Mouse (Mus musculus) lung, embryonic 15.5 days (tissue): ENCODE measurements around the gene Cd3d. TPM values are rescaled to one million over a fixed set of nuclear protein-coding genes. Genes with fewer than 3 reads are reported as not detected.

Experiments
- ATAC-seq: fragments of 200-750 bp; cut with Nextera tagmentation; 2 replicates; pipeline ENCODE4 v1.8.0; 2017; ENCODE audit warnings: moderate number of reproducible peaks, borderline replicate concordance; ENCODE audit not compliant: low FRiP score, low TSS enrichment; ENCODE audit errors: extremely low read depth
- H3K27ac ChIP-seq: fragments of 300-500 bp; sonication (generic); 2 replicates; pipeline ENCODE4 v1.5.1; 2015; ENCODE audit warnings: moderate library complexity, mild to moderate bottlenecking, inconsistent platforms
- H3K27me3 ChIP-seq: fragments of 300-500 bp; sonication (generic); 2 replicates; pipeline ENCODE4 v1.6.1; 2015; ENCODE audit warnings: inconsistent platforms
- H3K36me3 ChIP-seq: fragments of 300-500 bp; sonication (generic); 2 replicates; pipeline ENCODE4 v1.6.1; 2015; ENCODE audit warnings: inconsistent platforms
- H3K4me1 ChIP-seq: fragments of 300-500 bp; sonication (generic); 2 replicates; pipeline ENCODE4 v1.6.1; 2015; ENCODE audit warnings: inconsistent platforms
- H3K4me2 ChIP-seq: fragments of 300-500 bp; sonication (generic); 2 replicates; pipeline ENCODE4 v1.6.1; 2015; ENCODE audit warnings: inconsistent platforms, mild to moderate bottlenecking, moderate library complexity
- H3K4me3 ChIP-seq: fragments of 300-500 bp; sonication (generic); 2 replicates; pipeline ENCODE4 v1.5.1; 2015; ENCODE audit warnings: mild to moderate bottlenecking, inconsistent platforms
- H3K9ac ChIP-seq: fragments of 300-500 bp; sonication (generic); 2 replicates; pipeline ENCODE4 v1.6.1; 2015; ENCODE audit warnings: inconsistent platforms
- H3K9me3 ChIP-seq: fragments of 300-500 bp; sonication (generic); 2 replicates; pipeline ENCODE4 v1.6.1; 2016; ENCODE audit warnings: inconsistent platforms
- WGBS: fragments of 180-500 bp; shearing (Covaris S2); methylation state at CpG from one replicate; pipeline ENCODE4 v1.1.7; 2015; 5-methylcytosine and 5-hydroxymethylcytosine counted together
- polyA plus RNA-seq: library from polyadenylated mRNA; unstranded; fragments of >200 nt; fragmentation: Nextera tagmentation; extraction: Ambion mirVana; gene quantifications from 2 replicates; pipeline ENCODE4 v1.2.1, GENCODE M21; 2015

Cd3d gene
- polyA plus RNA-seq, 1 experiment from 2014 or later, result 6.2 TPM

GRCm38 (mm10) chr9:44996590-44996989 lies 15.0 kb downstream of the Cd3d start:
- no peak overlapping the region for H3K4me2 ChIP-seq
- no peaks in the 10 kb centered on the region for H3K36me3 ChIP-seq
- no peak overlapping the region for H3K4me3 ChIP-seq
- H3K27ac ChIP-seq, result no peak overlapping the region
- no peaks in the 10 kb centered on the region for H3K9me3 ChIP-seq
- H3K4me1 ChIP-seq, result no peaks in the 10 kb centered on the region
- H3K9ac ChIP-seq, result no peak overlapping the region
- 89% methylated on average over 7 of the region's 7 CpGs for WGBS
- no peaks in the 10 kb centered on the region for H3K27me3 ChIP-seq
- no peak for ATAC-seq

- Histone ChIP-seq H3K27ac (no peak overlapping the region), H3K4me3 (no peak overlapping the region), H3K4me1 (no peaks in the 10 kb centered on the region), H3K36me3 (no peaks in the 10 kb centered on the region), H3K9ac (no peak overlapping the region), H3K4me2 (no peak overlapping the region), H3K9me3 (no peaks in the 10 kb centered on the region), H3K27me3 (no peaks in the 10 kb centered on the region)
- WGBS, result 70% methylated on average over 11 of the region's 11 CpGs
- ATAC-seq, result no peak
Measured at GRCm38 (mm10) chr9:44998138-44998537, 16.6 kb downstream of the Cd3d start.

GRCm38 (mm10) chr9:44999171-44999570 lies 17.6 kb downstream of the Cd3d start:
- Histone ChIP-seq H3K36me3 (no peaks in the 10 kb centered on the region), H3K27ac (no peak overlapping the region), H3K4me1 (no peaks in the 10 kb centered on the region), H3K9ac (no peak overlapping the region), H3K27me3 (no peaks in the 10 kb centered on the region), H3K4me2 (no peak overlapping the region), H3K4me3 (no peak overlapping the region), H3K9me3 (no peaks in the 10 kb centered on the region)
- 51% methylated on average over 6 of the region's 6 CpGs for WGBS
- no peak for ATAC-seq

GRCm38 (mm10) chr9:44999776-45000175 lies 18.2 kb downstream of the Cd3d start:
- H3K36me3 ChIP-seq, result no peaks in the 10 kb centered on the region
- no peak overlapping the region for H3K9ac ChIP-seq
- no peaks in the 10 kb centered on the region for H3K27me3 ChIP-seq
- H3K4me1 ChIP-seq, result no peaks in the 10 kb centered on the region
- no peaks in the 10 kb centered on the region for H3K9me3 ChIP-seq
- H3K27ac ChIP-seq, result no peak overlapping the region
- H3K4me2 ChIP-seq, result no peak overlapping the region
- H3K4me3 ChIP-seq, result no peak overlapping the region
- 76% methylated on average over 5 of the region's 5 CpGs for WGBS
- no peak for ATAC-seq

- H3K9ac ChIP-seq, result no peak overlapping the region
- H3K36me3 ChIP-seq, result no peaks in the 10 kb centered on the region
- H3K4me1 ChIP-seq, result no peaks in the 10 kb centered on the region
- ATAC-seq, result no peak
- WGBS, result 55% methylated on average over 3 of the region's 3 CpGs
- no peaks in the 10 kb centered on the region for H3K27me3 ChIP-seq
- no peaks in the 10 kb centered on the region for H3K9me3 ChIP-seq
- H3K4me3 ChIP-seq, result no peak overlapping the region
- no peak overlapping the region for H3K4me2 ChIP-seq
- no peak overlapping the region for H3K27ac ChIP-seq
Measured at GRCm38 (mm10) chr9:45000249-45000648, 18.7 kb downstream of the Cd3d start.

- no peaks in the 10 kb centered on the region for H3K9me3 ChIP-seq
- H3K4me2 ChIP-seq, result no peak overlapping the region
- no peaks in the 10 kb centered on the region for H3K27me3 ChIP-seq
- H3K9ac ChIP-seq, result no peak overlapping the region
- H3K4me3 ChIP-seq, result no peak overlapping the region
- ATAC-seq, result no peak
- no peak overlapping the region for H3K27ac ChIP-seq
- 66% methylated on average over 12 of the region's 12 CpGs for WGBS
- no peaks in the 10 kb centered on the region for H3K4me1 ChIP-seq
- H3K36me3 ChIP-seq, result no peaks in the 10 kb centered on the region
Measured at GRCm38 (mm10) chr9:45007404-45007803, 25.8 kb downstream of the Cd3d start.

GRCm38 (mm10) chr9:45008342-45008741 lies 26.8 kb downstream of the Cd3d start:
- WGBS, result 75% methylated on average over 4 of the region's 4 CpGs
- ATAC-seq, result no peak
- no peaks in the 10 kb centered on the region for H3K9me3 ChIP-seq
- no peak overlapping the region for H3K9ac ChIP-seq
- H3K4me2 ChIP-seq, result no peak overlapping the region
- no peaks in the 10 kb centered on the region for H3K27me3 ChIP-seq
- H3K27ac ChIP-seq, result no peak overlapping the region
- no peak overlapping the region for H3K4me3 ChIP-seq
- H3K36me3 ChIP-seq, result no peaks in the 10 kb centered on the region
- H3K4me1 ChIP-seq, result no peaks in the 10 kb centered on the region

- H3K4me2 ChIP-seq, result no peak within 1 kb of the TSS
- no peaks in the 10 kb centered on the region for H3K27me3 ChIP-seq
- 81% methylated on average over 19 of the region's 19 CpGs for WGBS
- no peak within 1 kb of the TSS for H3K4me3 ChIP-seq
- no peak within 1 kb of the TSS for H3K9ac ChIP-seq
- H3K27ac ChIP-seq, result no peak within 1 kb of the TSS
- no peaks in the 10 kb centered on the region for H3K9me3 ChIP-seq
- H3K4me1 ChIP-seq, result no peaks in the 10 kb centered on the region
- H3K36me3 ChIP-seq, result no peaks in the 10 kb centered on the region
- no peak for ATAC-seq
Measured at GRCm38 (mm10) chr9:45009180-45010078, 27.8 kb downstream of the Cd3d start, which contains the start of gene Cd3e. TSS of gene Cd3e (minus strand) at chr9:45009627.

- Histone ChIP-seq H3K4me1 (no peaks in the 10 kb centered on the region), H3K9me3 (no peaks in the 10 kb centered on the region), H3K4me3 (no peak overlapping the region), H3K27me3 (no peaks in the 10 kb centered on the region), H3K4me2 (no peak overlapping the region), H3K9ac (no peak overlapping the region), H3K27ac (no peak overlapping the region), H3K36me3 (no peaks in the 10 kb centered on the region)
- no peak for ATAC-seq
- WGBS, result 61% methylated on average over 4 of the region's 4 CpGs
Measured at GRCm38 (mm10) chr9:45010461-45010860, 28.9 kb downstream of the Cd3d start.

GRCm38 (mm10) chr9:45011291-45011690 lies 29.7 kb downstream of the Cd3d start:
- ATAC-seq, result no peak
- Histone ChIP-seq H3K4me3 (no peak overlapping the region), H3K36me3 (no peaks in the 10 kb centered on the region), H3K27me3 (no peaks in the 10 kb centered on the region), H3K9ac (no peak overlapping the region), H3K4me2 (no peak overlapping the region), H3K27ac (no peak overlapping the region), H3K4me1 (no peaks in the 10 kb centered on the region), H3K9me3 (no peaks in the 10 kb centered on the region)
- WGBS, result 33% methylated on average over 6 of the region's 6 CpGs

- Histone ChIP-seq H3K9me3 (no peaks in the 10 kb centered on the region), H3K27ac (no peak overlapping the region), H3K27me3 (no peaks in the 10 kb centered on the region), H3K4me3 (no peak overlapping the region), H3K36me3 (no peaks in the 10 kb centered on the region), H3K4me2 (no peak overlapping the region), H3K9ac (no peak overlapping the region), H3K4me1 (no peaks in the 10 kb centered on the region)
- no peak for ATAC-seq
- WGBS, result 22% methylated on average over 2 of the region's 2 CpGs
Measured at GRCm38 (mm10) chr9:45014879-45015278, 33.3 kb downstream of the Cd3d start.

GRCm38 (mm10) chr9:45015841-45016240 lies 34.3 kb downstream of the Cd3d start:
- Histone ChIP-seq H3K4me1 (no peaks in the 10 kb centered on the region), H3K4me3 (no peak overlapping the region), H3K4me2 (no peak overlapping the region), H3K36me3 (no peaks in the 10 kb centered on the region), H3K9me3 (no peaks in the 10 kb centered on the region), H3K27ac (no peak overlapping the region), H3K27me3 (no peaks in the 10 kb centered on the region), H3K9ac (no peak overlapping the region)
- ATAC-seq, result no peak
- WGBS, result 69% methylated on average over 3 of the region's 3 CpGs
